Mouse (Mus musculus) cortical plate, adult 2 months (tissue): ENCODE data around the gene Jag2.

ENCODE experiments used
- CTCF ChIP-seq: fragments of 200-500 bp; IDR thresholded peaks from 2 replicates; pipeline ENCODE4 v1.5.1; 2011; ENCODE audit warnings: mild to moderate bottlenecking, control low read depth, low read length; ENCODE audit not compliant: insufficient read depth; ENCODE audit errors: extremely low read depth
- POLR2A ChIP-seq: fragments of 200-500 bp; IDR thresholded peaks from 2 replicates; pipeline ENCODE4 v1.6.1; 2011; ENCODE audit warnings: mild to moderate bottlenecking, low read length, control low read depth; ENCODE audit not compliant: insufficient read depth; ENCODE audit errors: extremely low read depth

GRCm38 (mm10) chr12:112921518-112921917 is 8.1 kb downstream of the Jag2 start:
- TF ChIP-seq CTCF, result no peak
- no peak for TF ChIP-seq POLR2A
